Comparison of ENCODE assay signal across 26 mouse cellular contexts in the genomic region with DNA sequence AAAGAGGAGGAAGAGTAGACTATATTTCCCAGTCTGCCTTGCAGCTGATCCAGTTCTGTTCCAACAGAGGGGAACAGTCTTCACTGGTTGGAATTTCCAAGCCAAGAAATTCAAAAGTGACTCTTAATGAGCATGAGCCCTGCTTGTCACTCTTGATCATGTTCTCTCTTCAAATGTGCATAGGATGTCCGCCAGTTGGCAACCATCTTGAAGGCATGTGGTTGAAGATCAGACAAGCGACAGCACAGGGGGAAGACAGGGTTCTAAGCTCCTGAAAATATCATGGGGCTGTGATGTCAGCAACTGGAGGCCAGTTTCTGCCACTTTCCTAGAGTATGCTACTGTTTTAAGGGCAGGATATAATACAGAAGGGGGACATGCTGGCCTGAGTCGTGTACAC.
DNase-seq lines count a peak whose midpoint lies in the region; ATAC-seq and TF ChIP-seq lines count a peak whose summit lies in the region.
"Had no signal": no experiment of that assay in that cellular context is flagged by ENCODE, and none has a peak within 500 bp of the region (broad histone marks: within the 10 kb centered on the region; RNA-seq: fewer than 3 reads in every experiment).

No protein-coding gene starts in this region.

- ATAC-seq in hindbrain, postnatal 0 days = no peak
- no peak for ATAC-seq in hindbrain, embryonic 16.5 days
- no peak for ATAC-seq in lung, embryonic 16.5 days (ENCODE audit: low read depth)
- ATAC-seq: CD4-positive, CD25-positive, alpha-beta regulatory T cell, adult 4 months; forebrain, embryonic 14.5 days; forebrain, embryonic 16.5 days had no signal

- no peaks in the 10 kb centered on the region for H3K36me3 ChIP-seq in hindbrain, postnatal 0 days (ENCODE audit: insufficient read depth, low read length)
- no peaks in the 10 kb centered on the region for H3K36me3 ChIP-seq in hindbrain, embryonic 16.5 days (ENCODE audit: control insufficient read depth, insufficient read depth, low read length)
- no peaks in the 10 kb centered on the region for H3K36me3 ChIP-seq in lung, embryonic 16.5 days (ENCODE audit: control insufficient read depth, insufficient read depth, low read length)
- H3K36me3 ChIP-seq: embryonic facial prominence, embryonic 13.5 days; embryonic facial prominence, embryonic 15.5 days; forebrain, embryonic 10.5 days; forebrain, embryonic 12.5 days; G1E had no signal

- no peaks in the 10 kb centered on the region for H3K9me3 ChIP-seq in hindbrain, postnatal 0 days (ENCODE audit: low read length)
- no peaks in the 10 kb centered on the region for H3K9me3 ChIP-seq in hindbrain, embryonic 16.5 days (ENCODE audit: control insufficient read depth, low read length)
- H3K9me3 ChIP-seq in lung, embryonic 16.5 days (ENCODE audit: control insufficient read depth, low read length) = no peaks in the 10 kb centered on the region
- H3K9me3 ChIP-seq: embryonic facial prominence, embryonic 13.5 days; embryonic facial prominence, embryonic 15.5 days; forebrain, embryonic 10.5 days; forebrain, embryonic 12.5 days; G1E had no signal

- no peak for TF ChIP-seq CTCF in cerebellum, adult 2 months (IDR thresholded peaks at IDR 0.05; ENCODE audit: borderline replicate concordance, insufficient read depth, low read depth, low read length)
- TF ChIP-seq CTCF in hindbrain, postnatal 0 days (IDR thresholded peaks at IDR 0.05; ENCODE audit: low read depth) = no peak

- H3K4me2 ChIP-seq in hindbrain, postnatal 0 days (ENCODE audit: low read depth, low read length) = no peak overlapping the region
- H3K4me2 ChIP-seq in hindbrain, embryonic 16.5 days (ENCODE audit: low read length) = no peak overlapping the region
- H3K4me2 ChIP-seq in lung, embryonic 16.5 days (ENCODE audit: low read depth, low read length) = no peak overlapping the region
- H3K4me2 ChIP-seq: embryonic facial prominence, embryonic 13.5 days; embryonic facial prominence, embryonic 15.5 days; forebrain, embryonic 12.5 days had no signal

- H3K9ac ChIP-seq in hindbrain, postnatal 0 days (replicated peaks; ENCODE audit: low read length) = no peak overlapping the region
- H3K9ac ChIP-seq in hindbrain, embryonic 16.5 days (ENCODE audit: low read depth, low read length) = no peak overlapping the region
- no peak overlapping the region for H3K9ac ChIP-seq in lung, embryonic 16.5 days (ENCODE audit: low read length)
- H3K9ac ChIP-seq: embryonic facial prominence, embryonic 13.5 days; embryonic facial prominence, embryonic 15.5 days; forebrain, embryonic 12.5 days had no signal

- no peak for TF ChIP-seq POLR2A in cerebellum, adult 2 months (IDR thresholded peaks at IDR 0.05; ENCODE audit: borderline replicate concordance, insufficient read depth, low read length)

- WGBS in cerebellum, adult 2 months = 11% methylated on average over 3 of the region's 3 CpGs
- 72% methylated on average over 3 of the region's 3 CpGs for WGBS in hindbrain, postnatal 0 days
- 79% methylated on average over 3 of the region's 3 CpGs for WGBS in hindbrain, embryonic 16.5 days
- WGBS in lung, embryonic 16.5 days = 68% methylated on average over 3 of the region's 3 CpGs

- H3K27me3 ChIP-seq in cerebellum, adult 2 months (ENCODE audit: control insufficient read depth, insufficient read depth, low read length) = no peaks in the 10 kb centered on the region
- H3K27me3 ChIP-seq in hindbrain, postnatal 0 days (ENCODE audit: insufficient read depth, low read length) = no peaks in the 10 kb centered on the region
- no peaks in the 10 kb centered on the region for H3K27me3 ChIP-seq in hindbrain, embryonic 16.5 days (replicated peaks; ENCODE audit: control insufficient read depth, insufficient read depth, low read length)
- H3K27me3 ChIP-seq in lung, embryonic 16.5 days (ENCODE audit: control insufficient read depth, insufficient read depth, low read depth, low read length) = no peaks in the 10 kb centered on the region
- H3K27me3 ChIP-seq: CH12.LX; embryonic facial prominence, embryonic 13.5 days; embryonic facial prominence, embryonic 15.5 days; forebrain, embryonic 12.5 days had no signal

- DNase-seq in cerebellum, postnatal 10 days = peak; percentile 73 to 81
- DNase-seq in cerebellum, adult 2 months = no peak
- DNase-seq in hindbrain, postnatal 0 days (ENCODE audit: low spot score) = peak; percentile 36
- no peak for DNase-seq in lung, postnatal 36 days
- peak; percentile 77 for DNase-seq in Muller cell, postnatal 12 days (ENCODE audit: inconsistent ontology term)
- DNase-seq: adrenal gland, adult 2 months; adrenal gland, postnatal 10 days; adrenal gland, postnatal 25 days; B cell, adult 2 months; cerebellum, adult 11 months; cerebellum, adult 18-20 months; cerebellum, adult 9-10 months; cerebellum, postnatal 36 days; embryo, embryonic 11 days had no signal

- H3K4me3 ChIP-seq in cerebellum, adult 2 months (replicated peaks; ENCODE audit: insufficient read depth, low read depth, low read length) = no peak overlapping the region
- H3K4me3 ChIP-seq in hindbrain, postnatal 0 days (ENCODE audit: low read length) = no peak overlapping the region
- no peak overlapping the region for H3K4me3 ChIP-seq in hindbrain, embryonic 16.5 days (ENCODE audit: low read length)
- no peak overlapping the region for H3K4me3 ChIP-seq in lung, embryonic 16.5 days (ENCODE audit: low read length)
- H3K4me3 ChIP-seq: embryonic facial prominence, embryonic 13.5 days; embryonic facial prominence, embryonic 15.5 days; erythroblast, embryonic 14.5 days; forebrain, embryonic 10.5 days; forebrain, embryonic 12.5 days had no signal

- H3K27ac ChIP-seq in cerebellum, adult 2 months (ENCODE audit: insufficient read depth, low read length) = no peak overlapping the region
- H3K27ac ChIP-seq in hindbrain, postnatal 0 days = no peak overlapping the region
- H3K27ac ChIP-seq in hindbrain, embryonic 16.5 days (ENCODE audit: low read depth, low read length) = no peak overlapping the region
- H3K27ac ChIP-seq in lung, embryonic 16.5 days (ENCODE audit: low read length) = peak overlapping the region; percentile 46; the same call in 1 of the 2 replicates
- H3K27ac ChIP-seq: embryonic facial prominence, embryonic 13.5 days; embryonic facial prominence, embryonic 15.5 days; forebrain, embryonic 10.5 days; forebrain, embryonic 12.5 days had no signal

- no peaks in the 10 kb centered on the region for H3K4me1 ChIP-seq in cerebellum, adult 2 months (ENCODE audit: control insufficient read depth, insufficient read depth, low read length)
- peaks cover 5% of the 10 kb centered on the region; the same call in 1 of the 2 replicates for H3K4me1 ChIP-seq in hindbrain, postnatal 0 days (ENCODE audit: insufficient read depth, low read length)
- no peaks in the 10 kb centered on the region for H3K4me1 ChIP-seq in hindbrain, embryonic 16.5 days (ENCODE audit: control insufficient read depth, insufficient read depth, low read depth, low read length)
- peaks cover 13% of the 10 kb centered on the region for H3K4me1 ChIP-seq in lung, embryonic 16.5 days (replicated peaks; ENCODE audit: control insufficient read depth, insufficient read depth, low read length)
- H3K4me1 ChIP-seq: embryonic facial prominence, embryonic 13.5 days; embryonic facial prominence, embryonic 15.5 days; forebrain, embryonic 10.5 days; forebrain, embryonic 12.5 days had no signal

Comparison
In these comparisons a context has a peak if more than half of its experiments do, and no peak if none do; other contexts are left out.
1. DNase-seq: peak in cerebellum, postnatal 10 days (2 of 2), hindbrain, postnatal 0 days (single experiment) and Muller cell, postnatal 12 days (single experiment); none in cerebellum, adult 2 months (0 of 2) and lung, postnatal 36 days (single experiment).